Mouse (Mus musculus) frontal cortex, postnatal 14 days (tissue): ENCODE measurements around the gene Ceacam1.
A peak's percentile ranks its signal among the peaks of the same experiment; 100 is the strongest.
"Not testable (repeated sequence)": the region's sequence is repeated elsewhere in the genome, so short reads cannot be mapped to it uniquely, and the experiment has no call there.

Experiments used
- DNase-seq, 2 experiments: peaks; one replicate each; pipeline ENCODE4 v3.0.0; 2022; ENCODE audit warnings: low spot score in 2 of 2

The Ceacam1 gene

GRCm38 (mm10) chr7:25439978-25440815, 37.2 kb downstream of the Ceacam1 start:
- DNase-seq: no peak

GRCm38 (mm10) chr7:25439124-25439822, 38.1 kb downstream of the Ceacam1 start:
- no peak for DNase-seq

- no peak for DNase-seq
Observed at GRCm38 (mm10) chr7:25436704-25437103, 40.7 kb downstream of the Ceacam1 start.

DNA sequence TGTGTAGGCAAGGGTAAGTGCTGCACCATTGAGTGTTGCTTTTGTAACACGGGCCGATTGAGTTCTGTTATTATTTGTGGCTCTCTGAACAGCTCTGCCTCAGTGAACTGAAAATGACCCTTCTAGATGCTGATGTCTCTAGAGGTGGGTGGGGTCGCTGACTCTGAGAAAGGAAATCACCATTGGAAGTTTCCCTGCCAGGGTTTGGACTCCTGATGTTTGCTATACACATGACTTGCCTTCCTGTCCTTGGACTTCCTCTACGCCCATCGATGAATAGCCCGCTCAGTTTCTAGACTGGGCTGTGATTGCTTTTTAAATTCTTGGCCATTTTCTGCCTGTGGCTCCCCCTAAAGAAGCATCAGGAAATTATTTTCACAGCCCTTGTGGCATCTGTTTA, 41.2 kb downstream of the Ceacam1 start:
- DNase-seq: no peak

- DNase-seq: no peak
Observed at GRCm38 (mm10) chr7:25435546-25435851, 41.9 kb downstream of the Ceacam1 start.

DNA sequence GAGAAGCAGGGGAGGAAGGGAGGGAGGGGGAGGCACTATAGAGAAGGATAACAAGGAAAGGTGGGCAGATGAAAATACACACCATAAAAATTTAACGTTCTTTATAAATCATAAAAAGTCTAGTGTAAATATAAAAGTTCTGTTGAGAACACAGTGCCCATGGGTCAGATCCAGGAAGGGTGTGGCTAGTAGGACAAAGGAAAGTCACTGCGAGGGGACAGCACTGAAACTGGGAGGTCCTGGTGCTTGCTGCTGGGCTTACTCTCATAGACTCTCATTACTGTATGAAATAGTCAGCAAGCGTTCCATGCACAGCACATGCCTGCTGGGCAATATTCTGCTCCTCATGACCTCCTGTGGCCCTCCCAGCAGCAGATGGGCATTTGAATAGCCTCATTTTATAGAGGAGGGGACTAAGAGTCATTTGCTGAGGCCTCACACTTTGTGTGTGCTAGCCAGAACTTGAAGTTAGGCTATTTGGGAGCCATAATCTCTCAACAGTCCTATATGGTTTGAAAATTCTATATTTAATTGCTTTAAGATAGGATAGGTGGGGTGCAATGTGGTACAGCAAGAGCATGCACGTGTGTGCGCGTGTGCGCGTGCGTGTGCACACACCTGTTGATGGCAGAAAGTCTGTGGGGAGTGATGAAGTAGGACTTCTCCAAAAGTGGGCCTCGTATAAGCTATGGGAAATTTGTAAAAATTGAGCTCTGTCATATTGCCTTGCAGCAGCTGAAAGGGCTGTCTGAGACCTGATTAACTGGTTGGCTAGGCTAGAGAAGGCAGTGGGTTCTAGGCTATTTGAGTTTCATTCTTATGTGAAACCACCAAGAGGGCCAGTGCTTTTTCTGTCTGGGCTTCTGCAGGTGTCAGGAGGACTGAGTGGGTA, 42.5 kb downstream of the Ceacam1 start:
- no peak for DNase-seq

GRCm38 (mm10) chr7:25433781-25434560, 43.4 kb downstream of the Ceacam1 start:
- no peak for DNase-seq

DNA sequence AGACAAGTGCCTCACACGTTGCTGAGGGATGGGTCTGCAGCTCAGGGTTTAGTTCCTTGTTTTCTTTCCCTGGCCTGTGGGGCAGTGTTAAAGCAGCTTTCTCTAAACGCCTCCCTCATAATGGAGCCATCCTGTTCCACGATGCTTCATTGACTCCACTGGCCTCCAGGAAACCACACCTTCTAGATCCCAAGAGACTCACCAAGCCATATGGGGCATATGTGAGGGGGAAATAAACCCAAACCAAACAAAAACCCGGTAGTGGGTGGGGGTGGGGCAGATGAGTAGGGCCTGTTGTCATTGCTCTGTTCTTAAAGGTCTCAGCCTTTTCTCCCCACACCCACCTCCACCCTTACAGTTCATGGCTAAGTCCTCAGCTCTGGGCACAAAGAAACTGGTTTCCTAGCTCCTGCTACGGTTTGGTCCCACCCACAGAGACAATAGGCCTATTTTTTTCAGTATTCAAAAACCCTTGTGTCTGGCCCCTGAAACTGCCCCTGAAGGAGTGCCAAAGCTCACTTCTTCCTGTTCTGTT, 44.3 kb downstream of the Ceacam1 start:
- DNase-seq: no peak

DNA sequence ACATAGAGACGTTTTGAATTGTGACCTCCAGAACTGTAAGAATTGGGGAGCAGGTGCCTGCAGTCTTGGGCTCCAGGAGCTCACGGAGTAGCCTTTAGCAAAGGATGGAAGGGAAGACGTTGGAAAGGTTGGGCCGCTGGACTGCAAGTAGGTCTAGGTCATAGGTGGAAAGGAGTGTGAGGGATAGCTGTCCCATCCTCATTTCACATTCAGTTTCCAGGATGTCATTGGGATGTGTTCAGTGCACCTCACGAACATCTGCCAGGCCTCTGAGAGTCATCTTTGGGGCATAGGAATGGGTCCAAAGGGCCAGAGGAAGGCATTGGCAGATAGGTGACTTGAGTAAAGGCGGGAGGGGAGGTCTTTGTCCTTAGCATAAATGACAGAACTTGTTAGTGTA, 45.0 kb downstream of the Ceacam1 start:
- no peak for DNase-seq

DNA sequence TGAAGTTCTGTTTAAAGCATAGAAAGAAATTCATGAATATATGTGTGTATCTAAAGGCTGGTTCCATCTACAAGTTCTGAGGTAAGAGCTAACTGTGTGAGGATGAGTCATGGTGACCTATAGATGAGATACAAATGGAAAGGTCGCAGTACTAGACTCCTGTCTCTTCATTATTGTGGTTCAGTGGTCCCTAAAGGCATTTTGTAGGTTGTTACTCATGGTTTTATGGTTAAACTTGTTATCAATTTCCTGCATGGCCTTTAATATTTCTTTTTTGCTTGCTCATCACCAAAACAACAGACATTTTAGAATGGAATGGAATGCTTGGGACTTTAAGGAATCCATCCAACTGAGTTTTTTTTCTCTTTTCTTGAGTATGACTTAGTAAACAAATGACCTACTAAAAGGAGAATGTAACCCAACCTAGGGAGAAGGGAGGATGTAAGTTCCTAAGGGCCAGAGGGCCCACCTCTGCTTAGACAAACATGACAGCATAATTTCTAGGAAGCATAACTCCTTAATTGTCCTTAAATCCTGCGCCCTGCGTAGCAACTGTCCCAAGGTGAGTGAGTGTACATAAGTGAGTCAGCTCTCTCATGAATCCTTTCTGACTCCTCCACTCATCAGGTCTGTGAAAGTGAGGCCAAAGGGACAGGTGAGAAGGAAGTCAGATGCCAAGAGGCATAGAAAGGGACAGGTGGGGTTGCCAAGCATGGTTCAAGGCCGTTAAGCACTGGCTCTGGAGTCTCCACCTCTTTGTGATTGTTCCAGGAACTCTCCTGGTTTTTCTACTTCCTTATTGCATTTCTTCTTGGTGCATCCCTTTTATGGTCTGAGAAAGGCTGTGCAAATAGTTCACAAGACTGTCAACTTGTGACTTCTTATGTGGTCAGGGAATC, 47.3 kb downstream of the Ceacam1 start:
- DNase-seq: no peak

DNA sequence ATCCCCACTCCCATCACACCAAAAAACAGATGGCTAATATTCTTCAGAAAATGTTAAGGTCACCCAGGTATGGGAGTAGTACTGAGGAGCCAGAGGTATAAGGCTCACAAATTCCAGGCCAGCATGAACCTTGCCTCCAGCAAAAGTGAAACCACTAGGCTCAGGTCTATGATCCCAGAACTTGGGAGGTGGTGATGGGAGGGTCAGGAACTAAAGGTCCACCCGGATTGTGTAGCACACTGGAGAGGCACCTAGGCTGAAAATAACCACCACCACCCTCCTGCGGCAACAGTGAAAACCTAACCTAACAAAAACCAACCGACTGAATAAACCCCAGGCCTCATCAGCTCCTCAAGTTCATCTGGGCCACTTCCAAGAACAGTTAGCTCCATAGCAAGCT, 49.1 kb downstream of the Ceacam1 start:
- DNase-seq: no peak

GRCm38 (mm10) chr7:25427144-25427543, 50.3 kb downstream of the Ceacam1 start:
- DNase-seq: no peak

GRCm38 (mm10) chr7:25426380-25426779, 51.0 kb downstream of the Ceacam1 start:
- not testable (repeated sequence) for DNase-seq

GRCm38 (mm10) chr7:25424429-25424828, 53.0 kb downstream of the Ceacam1 start:
- DNase-seq: peak; percentile 42 to 77

GRCm38 (mm10) chr7:25422286-25422841, 55.0 kb downstream of the Ceacam1 start:
- no peak for DNase-seq

DNA sequence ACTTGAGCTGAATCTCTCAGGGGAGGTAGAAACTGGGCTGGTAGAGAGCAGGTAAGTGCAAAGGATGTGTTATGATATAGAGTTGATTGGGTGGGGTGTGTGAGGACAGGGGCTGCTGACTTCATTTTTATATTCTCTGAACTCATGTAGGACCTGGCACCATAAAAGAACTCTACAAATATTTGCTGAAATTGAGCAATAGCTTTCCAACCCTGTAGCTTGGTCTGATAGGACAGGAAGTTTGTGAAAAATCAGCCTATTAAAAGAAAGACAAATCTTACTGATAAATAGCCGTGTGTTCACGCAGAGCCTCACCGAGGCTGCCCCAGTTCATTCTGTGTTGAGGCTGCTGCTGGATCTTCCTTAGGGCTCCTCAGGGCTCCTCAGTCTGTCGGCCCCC, 57.5 kb downstream of the Ceacam1 start:
- DNase-seq: no peak

GRCm38 (mm10) chr7:25419536-25419935, 57.9 kb downstream of the Ceacam1 start:
- no peak for DNase-seq

- no peak for DNase-seq
Observed at GRCm38 (mm10) chr7:25417597-25417996, 59.8 kb downstream of the Ceacam1 start.

- no peak for DNase-seq
Observed at GRCm38 (mm10) chr7:25412833-25413441, 64.5 kb downstream of the Ceacam1 start, which contains the start of gene Cxcl17. Gene Cxcl17 (minus strand): TSS chr7:25412886.
